Mouse (Mus musculus) limb, embryonic 14.5 days (tissue): ENCODE results near the gene Irf5. TPM values are rescaled to one million over a fixed set of nuclear protein-coding genes. Genes with fewer than 3 reads are reported as not detected.

Experiments
- ATAC-seq: fragments of 200-750 bp; cut with Nextera tagmentation; 2 replicates; pipeline ENCODE4 v1.8.0; 2017; ENCODE audit warnings: low read depth, moderate number of reproducible peaks, moderate TSS enrichment; ENCODE audit not compliant: low FRiP score
- DNase-seq: peaks from one replicate; pipeline ENCODE4 v3.0.0-alpha.2; 2015; ENCODE audit warnings: low spot score
- H3K27ac ChIP-seq: fragments of 300-500 bp; sonication (generic); replicated peaks from 2 replicates; pipeline ENCODE4 v1.5.1; 2014; ENCODE audit warnings: low read depth, mild to moderate bottlenecking, low read length, moderate library complexity, mixed read lengths
- H3K27me3 ChIP-seq: fragments of 300-500 bp; sonication (generic); 2 replicates; pipeline ENCODE4 v1.6.1; 2014; ENCODE audit warnings: low read length, mixed read lengths; ENCODE audit not compliant: control insufficient read depth, insufficient read depth
- H3K36me3 ChIP-seq: fragments of 300-500 bp; sonication (generic); 2 replicates; pipeline ENCODE4 v1.6.1; 2014; ENCODE audit warnings: mild to moderate bottlenecking, low read length, moderate library complexity, mixed read lengths; ENCODE audit not compliant: control insufficient read depth, insufficient read depth
- H3K4me1 ChIP-seq: fragments of 300-500 bp; sonication (generic); 2 replicates; pipeline ENCODE4 v1.6.1; 2014; ENCODE audit warnings: antibody characterized with exemption, low read length, mixed read lengths; ENCODE audit not compliant: control insufficient read depth, insufficient read depth
- H3K4me2 ChIP-seq: fragments of 300-500 bp; sonication (generic); replicated peaks from 2 replicates; pipeline ENCODE4 v1.6.1; 2014; ENCODE audit warnings: low read depth, mild to moderate bottlenecking, low read length, moderate library complexity; ENCODE audit not compliant: severe bottlenecking
- H3K4me3 ChIP-seq: fragments of 300-500 bp; sonication (generic); replicated peaks from 2 replicates; pipeline ENCODE4 v1.5.1; 2014; ENCODE audit warnings: low read length
- H3K9ac ChIP-seq: fragments of 300-500 bp; sonication (generic); 2 replicates; pipeline ENCODE4 v1.6.1; 2014; ENCODE audit warnings: mild to moderate bottlenecking, low read depth, low read length, moderate library complexity; ENCODE audit not compliant: severe bottlenecking
- H3K9me3 ChIP-seq: fragments of 300-500 bp; sonication (generic); 2 replicates; pipeline ENCODE4 v1.6.1; 2016; ENCODE audit warnings: low read length; ENCODE audit not compliant: control insufficient read depth
- POLR2A ChIP-seq: fragments of 200-500 bp; IDR thresholded peaks from 2 replicates; pipeline ENCODE4 v1.8.0; 2012; ENCODE audit warnings: inconsistent platforms, mild to moderate bottlenecking, moderate library complexity, borderline replicate concordance; ENCODE audit not compliant: insufficient read depth, insufficient read length; ENCODE audit errors: extremely low read depth
- WGBS: fragments of 180-500 bp; shearing (Covaris S2); extraction: QIAGEN DNeasy Blood & Tissue Kit; methylation state at CpG from one replicate; pipeline ENCODE4 v1.1.7; 2014; 5-methylcytosine and 5-hydroxymethylcytosine counted together
- polyA plus RNA-seq, 2 experiments: library from polyadenylated mRNA; depleted of rRNA in 1 of 2; stranded (reverse) in 1 of 2; unstranded in 1 of 2; fragments of >200 nt; fragmentation: Nextera tagmentation in 1 of 2; extraction: Ambion mirVana in 1 of 2; gene quantifications; 2 replicates each; pipeline versions ENCODE4 v1.2.1 to v1.2.3; 2012 to 2014

Irf5 gene
- polyA plus RNA-seq, 2 experiments, result 4.4 to 4.8 TPM

DNA sequence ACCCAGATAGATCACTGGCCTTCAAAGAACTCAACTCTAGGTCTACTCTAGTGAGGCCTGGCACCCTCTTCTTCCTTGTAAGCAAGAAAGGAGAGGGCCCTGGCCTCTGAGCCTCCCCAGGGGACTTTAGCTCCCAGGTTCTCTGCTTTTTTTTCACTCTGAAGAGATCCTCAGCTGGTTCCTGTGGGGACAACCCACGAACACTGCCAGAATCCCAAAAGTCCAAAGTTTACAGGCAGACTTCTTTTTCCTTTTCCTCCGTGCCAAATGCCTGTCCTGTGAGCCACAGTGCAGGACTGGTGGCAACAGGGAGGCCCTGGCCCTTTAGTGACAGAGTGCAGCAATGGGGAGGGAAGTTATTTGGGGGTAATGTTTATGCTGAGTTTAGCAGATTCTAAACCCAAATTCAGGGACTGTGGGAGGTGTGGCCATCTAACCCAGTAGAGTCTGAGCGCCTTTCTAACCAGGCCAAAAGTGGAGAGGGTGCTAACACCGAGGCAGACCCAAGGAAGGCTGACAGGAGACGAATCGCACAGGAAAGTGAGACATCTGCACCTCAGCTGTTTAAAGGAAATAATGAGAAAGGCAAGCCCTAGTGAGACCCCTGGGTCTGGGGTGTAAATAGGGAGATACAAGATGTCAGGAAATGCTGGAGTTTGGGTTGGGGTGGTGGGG, 3.7 kb upstream of the Irf5 start:
- H3K4me1 ChIP-seq, result peaks cover 7% of the 10 kb centered on the region
- no peaks in the 10 kb centered on the region for H3K36me3 ChIP-seq
- 56% methylated on average over 6 of the region's 6 CpGs for WGBS
- H3K9me3 ChIP-seq, result no peaks in the 10 kb centered on the region
- H3K4me3 ChIP-seq, result no peak overlapping the region
- H3K4me2 ChIP-seq, result no peak overlapping the region
- H3K27me3 ChIP-seq, result peaks cover 20% of the 10 kb centered on the region
- H3K9ac ChIP-seq, result no peak overlapping the region
- no peak for DNase-seq
- H3K27ac ChIP-seq, result no peak overlapping the region
- no peak for ATAC-seq
- TF ChIP-seq POLR2A, result no peak

DNA sequence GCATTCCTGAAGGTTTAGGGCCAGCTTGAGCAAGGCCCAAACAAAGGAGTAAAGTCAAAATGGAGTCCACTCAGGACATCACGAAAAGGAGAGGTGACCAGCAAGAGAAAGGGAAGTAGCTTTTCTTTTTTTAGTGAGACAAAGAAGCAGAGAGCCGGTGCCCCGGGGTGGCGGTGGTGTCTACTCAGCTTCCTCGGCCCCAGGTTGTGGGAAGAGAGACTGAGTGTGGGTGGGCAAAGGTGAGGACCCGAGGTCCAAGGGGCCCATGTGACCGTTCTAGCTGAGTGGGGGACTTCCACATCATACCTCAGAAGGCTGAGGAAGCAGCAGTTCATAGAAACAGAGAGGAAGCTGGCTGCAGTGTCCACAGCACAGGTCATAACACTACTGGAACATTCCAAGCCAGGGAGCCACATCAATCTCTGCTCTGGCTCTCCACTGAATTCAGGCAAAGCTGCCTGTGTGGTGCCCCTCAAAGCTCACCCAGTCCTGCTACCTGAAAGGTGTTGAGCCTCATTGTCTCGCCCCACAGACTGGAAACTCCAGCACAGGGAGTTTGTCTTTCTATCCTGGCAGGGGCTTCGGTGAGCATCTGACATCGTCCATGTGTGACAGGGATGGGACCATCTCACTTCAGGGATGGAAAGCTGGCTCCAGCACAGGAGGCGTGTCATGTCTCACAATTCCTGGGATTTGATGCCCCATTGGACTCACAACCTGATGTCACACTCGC, 3.0 kb upstream of the Irf5 start:
- Histone ChIP-seq H3K27ac (no peak overlapping the region), H3K4me3 (no peak overlapping the region), H3K9me3 (no peaks in the 10 kb centered on the region), H3K9ac (no peak overlapping the region), H3K4me2 (no peak overlapping the region), H3K27me3 (peaks cover 28% of the 10 kb centered on the region), H3K36me3 (no peaks in the 10 kb centered on the region), H3K4me1 (peaks cover 7% of the 10 kb centered on the region)
- ATAC-seq (no peak), DNase-seq (no peak)
- 77% methylated on average over 12 of the region's 12 CpGs for WGBS
- TF ChIP-seq POLR2A, result no peak

DNA sequence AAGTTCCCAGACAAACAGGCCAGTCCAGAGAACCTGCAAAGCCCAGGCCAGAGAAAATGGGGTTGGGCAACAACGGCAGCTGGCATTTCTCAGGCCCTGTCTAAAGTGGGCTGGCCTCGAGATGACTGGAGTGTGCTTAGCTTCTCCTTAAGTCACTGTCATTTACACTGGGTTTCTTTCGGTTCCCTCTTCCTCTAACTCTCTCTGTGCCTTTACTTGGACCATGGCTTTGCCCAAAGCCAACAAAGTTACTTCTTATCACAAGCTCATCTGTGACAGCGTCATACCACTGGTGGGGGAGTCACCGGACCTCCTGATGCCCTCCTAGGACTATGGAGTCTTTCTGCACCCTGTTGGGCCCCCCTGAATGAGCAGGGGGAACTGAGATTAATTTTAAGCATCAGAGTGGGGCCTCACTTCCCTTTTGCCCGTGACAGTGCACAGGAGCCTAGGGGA, 2.4 kb upstream of the Irf5 start:
- Histone ChIP-seq H3K9me3 (no peaks in the 10 kb centered on the region), H3K27me3 (peaks cover 33% of the 10 kb centered on the region), H3K4me2 (no peak overlapping the region), H3K9ac (no peak overlapping the region), H3K4me1 (peaks cover 7% of the 10 kb centered on the region), H3K27ac (no peak overlapping the region), H3K36me3 (no peaks in the 10 kb centered on the region), H3K4me3 (no peak overlapping the region)
- TF ChIP-seq POLR2A, result no peak
- 57% methylated on average over 6 of the region's 6 CpGs for WGBS
- no peak for DNase-seq
- ATAC-seq, result no peak

DNA sequence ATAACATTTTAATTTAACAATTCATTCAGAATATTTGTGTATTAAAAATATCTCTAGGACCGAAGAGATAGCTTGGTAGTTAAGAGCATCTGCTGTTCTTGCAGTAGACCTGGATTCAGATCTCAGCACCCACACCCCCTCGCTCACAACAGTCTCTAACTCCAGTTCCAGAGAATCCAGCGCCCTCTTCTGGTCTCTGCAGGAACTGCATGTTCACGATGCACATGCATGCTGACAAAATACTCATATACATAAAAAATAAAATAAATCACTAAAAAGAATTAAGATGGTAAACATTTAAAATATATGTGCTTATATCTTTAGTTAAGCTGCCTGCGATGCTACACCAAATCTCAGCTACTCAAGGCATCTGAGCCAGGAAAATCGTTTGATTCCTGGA, 1.2 kb upstream of the Irf5 start:
- Histone ChIP-seq H3K9ac (no peak overlapping the region), H3K9me3 (no peaks in the 10 kb centered on the region), H3K27ac (no peak overlapping the region), H3K4me1 (peaks cover 7% of the 10 kb centered on the region), H3K4me2 (no peak overlapping the region), H3K4me3 (no peak overlapping the region), H3K27me3 (peaks cover 36% of the 10 kb centered on the region), H3K36me3 (no peaks in the 10 kb centered on the region)
- 76% methylated on average over 6 of the region's 6 CpGs for whole genome bisulfite sequencing
- TF ChIP-seq POLR2A, result no peak
- ATAC-seq, result no peak
- no peak for DNase-seq

DNA sequence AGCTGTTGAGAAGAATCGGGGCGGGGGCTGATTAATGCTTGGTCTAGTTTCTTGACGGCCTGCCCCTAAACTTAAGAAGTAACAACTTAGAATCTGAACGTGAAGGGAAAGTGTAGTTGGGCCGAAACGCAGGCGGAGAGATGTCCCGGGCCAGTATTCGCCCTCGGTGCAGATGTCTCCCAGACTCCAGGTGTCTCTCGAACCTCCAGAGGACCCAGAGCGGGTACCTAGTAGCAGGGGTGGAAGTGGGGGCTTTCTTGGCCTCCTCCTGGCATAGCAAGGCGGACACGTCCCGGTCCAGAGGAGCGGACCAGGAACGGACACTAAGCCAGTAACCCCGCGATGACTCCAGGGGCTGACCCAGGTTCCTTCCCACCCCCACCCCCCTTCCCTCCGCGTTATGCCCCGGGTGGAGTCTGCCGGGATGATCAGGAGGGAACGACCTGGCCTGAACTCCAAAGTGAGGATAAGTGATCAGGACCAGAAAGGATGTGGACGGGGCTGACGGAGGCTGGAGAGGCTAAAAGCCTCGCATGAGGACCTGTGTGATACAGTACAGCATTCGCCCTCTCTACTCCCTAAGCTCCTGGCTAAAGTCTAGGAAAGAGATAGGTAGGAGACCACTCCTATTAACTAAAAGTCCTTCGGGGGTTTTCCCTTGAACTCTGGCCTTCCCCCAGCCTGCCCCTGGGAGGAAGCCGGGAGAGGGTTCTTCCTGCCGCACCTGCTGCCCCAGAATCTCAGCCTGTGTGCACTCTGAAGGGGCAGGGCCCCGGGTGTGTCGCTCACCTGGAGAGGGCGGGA, 1.1 kb downstream of the Irf5 start:
- whole genome bisulfite sequencing, result 3% methylated on average over 29 of the region's 34 CpGs
- Histone ChIP-seq H3K36me3 (no peaks in the 10 kb centered on the region), H3K27ac (no peak overlapping the region), H3K9me3 (no peaks in the 10 kb centered on the region), H3K4me1 (peaks cover 7% of the 10 kb centered on the region), H3K9ac (no peak overlapping the region), H3K27me3 (peaks cover 36% of the 10 kb centered on the region), H3K4me2 (peak overlapping the region; percentile 98), H3K4me3 (peak overlapping the region; percentile 54)
- TF ChIP-seq POLR2A, result no peak
- DNase-seq (no peak), ATAC-seq (no peak)
